Mouse (Mus musculus) forebrain, embryonic 12.5 days (tissue): ENCODE results near the gene Asb14. TPM values are rescaled to one million over a fixed set of nuclear protein-coding genes. Genes with fewer than 3 reads are reported as not detected.

Experiments
- ATAC-seq: fragments of 200-750 bp; cut with Nextera tagmentation; 2 replicates; pipeline ENCODE4 v1.8.0; 2017; ENCODE audit warnings: moderate TSS enrichment; ENCODE audit not compliant: low FRiP score
- H3K27ac ChIP-seq: fragments of 300-500 bp; sonication (generic); 2 replicates; pipeline ENCODE4 v1.5.1; 2016; ENCODE audit warnings: mild to moderate bottlenecking
- H3K27me3 ChIP-seq: fragments of 300-500 bp; sonication (generic); 2 replicates; pipeline ENCODE4 v1.6.1; 2016; ENCODE audit warnings: mild to moderate bottlenecking
- H3K36me3 ChIP-seq: fragments of 300-500 bp; sonication (generic); replicated peaks from 2 replicates; pipeline ENCODE4 v1.6.1; 2016; ENCODE audit warnings: mild to moderate bottlenecking
- H3K4me1 ChIP-seq: fragments of 300-500 bp; sonication (generic); 2 replicates; pipeline ENCODE4 v1.6.1; 2016
- H3K4me2 ChIP-seq: fragments of 300-500 bp; sonication (generic); 2 replicates; pipeline ENCODE4 v1.6.1; 2016; ENCODE audit warnings: mild to moderate bottlenecking, moderate library complexity
- H3K4me3 ChIP-seq: fragments of 300-500 bp; sonication (generic); replicated peaks from 2 replicates; pipeline ENCODE4 v1.5.1; 2016; ENCODE audit warnings: mild to moderate bottlenecking
- H3K9ac ChIP-seq: fragments of 300-500 bp; sonication (generic); 2 replicates; pipeline ENCODE4 v1.6.1; 2016; ENCODE audit warnings: mild to moderate bottlenecking
- H3K9me3 ChIP-seq: fragments of 300-500 bp; sonication (generic); 2 replicates; pipeline ENCODE4 v1.6.1; 2016
- WGBS: fragments of 180-500 bp; shearing (Covaris S2); methylation state at CpG from one replicate; pipeline ENCODE4 v1.1.7; 2016; 5-methylcytosine and 5-hydroxymethylcytosine counted together
- polyA plus RNA-seq: library from polyadenylated mRNA; unstranded; fragments of >200 nt; fragmentation: Nextera tagmentation; extraction: Ambion mirVana; gene quantifications from 2 replicates; pipeline ENCODE4 v1.2.1, GENCODE M21; 2016

Asb14 gene
- polyA plus RNA-seq = 0.14 and 0.22 TPM in 2 replicates

- H3K27me3 ChIP-seq = no peaks in the 10 kb centered on the region
- H3K4me2 ChIP-seq = no peak within 1 kb of the TSS
- no peak within 1 kb of the TSS for H3K27ac ChIP-seq
- H3K36me3 ChIP-seq = no peaks in the 10 kb centered on the region
- H3K4me3 ChIP-seq = no peak within 1 kb of the TSS
- no peaks in the 10 kb centered on the region for H3K4me1 ChIP-seq
- WGBS = 92% methylated on average over 4 of the region's 4 CpGs
- no peak for ATAC-seq
- H3K9me3 ChIP-seq = no peaks in the 10 kb centered on the region
- H3K9ac ChIP-seq = no peak within 1 kb of the TSS
Observed at GRCm38 (mm10) chr14:26894392-26894791, at the start of gene Asb14. Asb14 (plus strand) TSS chr14:26894557.

GRCm38 (mm10) chr14:26853053-26853452 lies 41.3 kb upstream of the Asb14 start:
- ATAC-seq = no peak
- H3K9me3 ChIP-seq = 0 out of 2 replicates have a peak, but pooled peaks cover 3% of the 10 kb centered on the region
- H3K9ac ChIP-seq = no peak overlapping the region
- no peak overlapping the region for H3K27ac ChIP-seq
- WGBS = 85% methylated on average over 8 of the region's 8 CpGs
- no peak overlapping the region for H3K4me2 ChIP-seq
- no peaks in the 10 kb centered on the region for H3K36me3 ChIP-seq
- H3K4me1 ChIP-seq = no peaks in the 10 kb centered on the region
- H3K4me3 ChIP-seq = no peak overlapping the region
- H3K27me3 ChIP-seq = no peaks in the 10 kb centered on the region

DNA sequence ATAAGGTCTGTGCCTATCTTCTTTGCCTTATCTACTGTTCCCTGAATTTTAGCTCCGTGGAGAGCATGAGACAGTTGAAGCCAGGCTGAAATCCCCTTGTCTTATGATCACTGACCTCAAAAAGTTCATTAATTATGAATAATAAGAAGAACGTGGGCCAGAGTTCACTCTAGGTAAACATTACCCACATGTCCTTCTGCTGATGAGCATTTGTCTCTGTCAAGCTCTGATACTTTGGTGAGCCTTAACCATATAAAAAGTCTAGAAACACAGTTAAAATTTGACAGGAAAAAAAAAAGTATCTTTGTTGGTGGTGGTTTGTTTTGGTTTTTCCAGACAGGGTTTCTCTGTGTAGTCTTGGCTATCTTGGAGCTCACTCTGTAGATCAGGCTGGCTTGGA lies 40.3 kb upstream of the Asb14 start:
- Histone ChIP-seq H3K4me1 (no peaks in the 10 kb centered on the region), H3K27ac (no peak overlapping the region), H3K36me3 (no peaks in the 10 kb centered on the region), H3K9ac (no peak overlapping the region), H3K4me2 (no peak overlapping the region), H3K27me3 (no peaks in the 10 kb centered on the region), H3K9me3 (0 out of 2 replicates have a peak, but pooled peaks cover 3% of the 10 kb centered on the region), H3K4me3 (no peak overlapping the region)
- ATAC-seq = no peak
- WGBS = 77% methylated on average over 2 of the region's 2 CpGs

GRCm38 (mm10) chr14:26858364-26858763 lies 36.0 kb upstream of the Asb14 start:
- Histone ChIP-seq H3K4me1 (no peaks in the 10 kb centered on the region), H3K27me3 (no peaks in the 10 kb centered on the region), H3K36me3 (no peaks in the 10 kb centered on the region), H3K4me3 (no peak overlapping the region), H3K4me2 (no peak overlapping the region), H3K9ac (no peak overlapping the region), H3K27ac (no peak overlapping the region), H3K9me3 (no peaks in the 10 kb centered on the region)
- no peak for ATAC-seq
- WGBS = 74% methylated on average over 2 of the region's 2 CpGs

GRCm38 (mm10) chr14:26859024-26859423 lies 35.3 kb upstream of the Asb14 start:
- Histone ChIP-seq H3K4me2 (no peak overlapping the region), H3K36me3 (no peaks in the 10 kb centered on the region), H3K27me3 (no peaks in the 10 kb centered on the region), H3K9me3 (no peaks in the 10 kb centered on the region), H3K4me3 (no peak overlapping the region), H3K27ac (no peak overlapping the region), H3K4me1 (no peaks in the 10 kb centered on the region), H3K9ac (no peak overlapping the region)
- no peak for ATAC-seq
- 90% methylated on average over 3 of the region's 3 CpGs for WGBS

GRCm38 (mm10) chr14:26867356-26867755 lies 27.0 kb upstream of the Asb14 start:
- no peak for ATAC-seq
- no peaks in the 10 kb centered on the region for H3K36me3 ChIP-seq
- no peak overlapping the region for H3K4me3 ChIP-seq
- no peak overlapping the region for H3K9ac ChIP-seq
- H3K27ac ChIP-seq = no peak overlapping the region
- H3K4me2 ChIP-seq = no peak overlapping the region
- H3K9me3 ChIP-seq = no peaks in the 10 kb centered on the region
- no peaks in the 10 kb centered on the region for H3K4me1 ChIP-seq
- no peaks in the 10 kb centered on the region for H3K27me3 ChIP-seq
- WGBS = 71% methylated on average over 9 of the region's 9 CpGs

DNA sequence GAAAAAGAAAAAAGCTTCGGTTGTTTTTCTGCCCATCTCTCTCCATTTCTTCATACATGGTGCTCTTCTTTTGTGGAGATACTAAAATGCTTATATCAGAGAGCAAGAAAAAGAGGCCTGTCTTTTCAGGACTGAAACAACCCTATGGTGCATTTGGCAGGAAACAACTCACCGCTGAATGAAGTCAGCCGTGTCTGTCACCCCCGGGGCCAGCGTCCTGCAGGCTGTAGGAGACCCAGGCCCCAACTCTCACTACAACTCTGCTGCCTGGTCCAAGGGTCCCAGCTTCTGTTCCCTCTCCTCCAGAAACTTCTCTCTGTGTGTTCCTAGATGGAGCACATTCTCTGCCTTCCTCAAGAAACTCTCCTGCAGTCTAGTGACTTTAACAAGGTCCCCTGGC lies 26.1 kb upstream of the Asb14 start:
- Histone ChIP-seq H3K27ac (no peak overlapping the region), H3K27me3 (no peaks in the 10 kb centered on the region), H3K9me3 (no peaks in the 10 kb centered on the region), H3K4me2 (no peak overlapping the region), H3K4me3 (no peak overlapping the region), H3K9ac (no peak overlapping the region), H3K4me1 (no peaks in the 10 kb centered on the region), H3K36me3 (no peaks in the 10 kb centered on the region)
- WGBS = 93% methylated on average over 5 of the region's 5 CpGs
- ATAC-seq = no peak

DNA sequence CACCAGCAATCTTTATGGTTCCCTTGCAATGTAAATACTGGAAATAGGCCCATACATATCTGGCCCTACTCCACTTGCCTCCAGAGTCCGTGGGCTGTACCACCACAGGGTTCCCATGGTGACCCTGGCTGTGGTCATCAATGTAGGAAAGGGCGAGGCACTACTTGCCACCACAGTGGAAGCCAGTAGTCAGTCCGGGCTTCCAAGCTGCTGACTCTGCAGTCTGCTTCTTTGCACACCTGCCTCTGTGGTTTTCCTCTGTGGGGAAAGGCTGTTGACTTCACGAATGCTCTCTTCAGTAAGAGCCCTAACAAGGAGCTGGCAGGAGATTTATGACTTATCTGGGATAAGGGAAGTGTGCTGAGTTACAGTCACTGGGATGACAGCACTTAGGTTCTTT lies 15.6 kb upstream of the Asb14 start:
- Histone ChIP-seq H3K9me3 (no peaks in the 10 kb centered on the region), H3K36me3 (no peaks in the 10 kb centered on the region), H3K4me1 (no peaks in the 10 kb centered on the region), H3K27ac (no peak overlapping the region), H3K4me3 (no peak overlapping the region), H3K9ac (no peak overlapping the region), H3K27me3 (no peaks in the 10 kb centered on the region), H3K4me2 (no peak overlapping the region)
- ATAC-seq = no peak
- 82% methylated on average over 4 of the region's 4 CpGs for whole genome bisulfite sequencing

GRCm38 (mm10) chr14:26879976-26880375 lies 14.4 kb upstream of the Asb14 start:
- Histone ChIP-seq H3K4me3 (no peak overlapping the region), H3K9me3 (no peaks in the 10 kb centered on the region), H3K4me1 (no peaks in the 10 kb centered on the region), H3K4me2 (no peak overlapping the region), H3K36me3 (no peaks in the 10 kb centered on the region), H3K9ac (no peak overlapping the region), H3K27ac (no peak overlapping the region), H3K27me3 (no peaks in the 10 kb centered on the region)
- ATAC-seq = no peak
- WGBS = 81% methylated on average over 2 of the region's 2 CpGs

- no peak overlapping the region for H3K4me3 ChIP-seq
- ATAC-seq = no peak
- H3K4me1 ChIP-seq = no peaks in the 10 kb centered on the region
- no peak overlapping the region for H3K27ac ChIP-seq
- H3K27me3 ChIP-seq = no peaks in the 10 kb centered on the region
- H3K9me3 ChIP-seq = no peaks in the 10 kb centered on the region
- no peak overlapping the region for H3K9ac ChIP-seq
- H3K36me3 ChIP-seq = no peaks in the 10 kb centered on the region
- H3K4me2 ChIP-seq = no peak overlapping the region
- whole genome bisulfite sequencing = 83% methylated on average over 5 of the region's 5 CpGs
Observed at GRCm38 (mm10) chr14:26881700-26882099, 12.7 kb upstream of the Asb14 start.

DNA sequence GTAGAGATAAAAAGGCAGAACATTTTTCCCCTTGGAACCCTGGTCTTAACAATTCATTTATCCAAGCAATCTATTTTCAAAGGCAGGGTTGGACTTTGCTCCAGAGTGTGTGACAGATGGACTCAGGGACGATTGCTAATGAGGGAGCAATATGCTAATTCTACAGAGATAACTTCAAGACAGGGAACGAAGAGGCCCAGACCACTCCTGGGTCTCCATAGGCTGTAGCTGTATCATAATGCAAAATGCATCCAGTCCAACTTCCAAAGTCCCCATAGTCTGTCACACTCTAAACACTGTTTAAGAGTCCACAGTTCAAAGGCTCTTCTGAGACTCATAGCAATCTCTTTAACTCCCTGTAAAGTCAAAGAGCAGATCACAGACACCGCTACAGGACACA lies 7.1 kb upstream of the Asb14 start:
- no peaks in the 10 kb centered on the region for H3K9me3 ChIP-seq
- H3K4me2 ChIP-seq = no peak overlapping the region
- H3K9ac ChIP-seq = no peak overlapping the region
- H3K27me3 ChIP-seq = no peaks in the 10 kb centered on the region
- 60% methylated on average over 3 of the region's 3 CpGs for WGBS
- no peak overlapping the region for H3K4me3 ChIP-seq
- no peak for ATAC-seq
- no peaks in the 10 kb centered on the region; the same call in 1 of the 2 replicates for H3K4me1 ChIP-seq
- no peaks in the 10 kb centered on the region for H3K36me3 ChIP-seq
- no peak overlapping the region for H3K27ac ChIP-seq

DNA sequence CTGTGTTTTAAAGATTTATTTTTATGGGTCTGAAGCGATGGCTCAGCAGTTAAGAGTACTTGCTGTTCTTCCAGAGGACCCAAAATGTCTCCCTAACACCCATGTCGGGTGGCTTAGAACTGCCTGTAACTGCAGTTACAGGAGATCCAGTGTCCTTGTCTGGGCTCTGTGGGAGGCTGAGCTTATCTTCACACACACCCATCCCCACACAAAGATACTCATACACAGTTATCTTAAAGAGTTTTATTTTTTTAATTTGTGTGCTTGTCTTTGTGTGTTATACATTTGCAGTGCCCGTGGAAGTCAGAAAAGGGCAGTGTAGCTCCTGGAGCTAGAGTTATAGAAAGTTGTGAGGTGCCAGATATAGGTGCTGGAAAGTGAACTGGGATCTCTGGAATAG lies 3.6 kb upstream of the Asb14 start:
- Histone ChIP-seq H3K4me3 (no peak overlapping the region), H3K36me3 (no peaks in the 10 kb centered on the region), H3K9ac (no peak overlapping the region), H3K27me3 (no peaks in the 10 kb centered on the region), H3K27ac (no peak overlapping the region), H3K9me3 (no peaks in the 10 kb centered on the region), H3K4me2 (no peak overlapping the region), H3K4me1 (no peaks in the 10 kb centered on the region; the same call in 1 of the 2 replicates)
- no peak for ATAC-seq
- 94% methylated on average over 3 of the region's 3 CpGs for WGBS

DNA sequence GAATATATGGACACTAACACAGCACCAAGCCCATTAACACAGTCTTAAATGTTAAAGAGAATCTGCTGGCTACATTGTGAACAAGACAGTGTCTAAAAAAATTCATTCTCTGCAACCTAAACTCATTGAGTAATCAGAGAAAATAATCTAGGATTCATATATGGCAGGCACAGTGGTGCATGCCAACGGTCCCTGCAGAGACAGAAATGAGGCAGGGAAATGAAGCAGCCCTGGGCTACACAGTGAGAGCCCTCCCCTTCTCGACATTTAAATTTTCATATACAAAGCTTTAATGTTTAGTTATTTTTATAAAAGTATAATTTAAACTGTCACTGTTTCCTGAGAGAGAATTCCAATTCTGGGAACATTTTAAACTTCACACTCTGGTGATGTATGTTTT lies 5.1 kb downstream of the Asb14 start:
- Histone ChIP-seq H3K27me3 (no peaks in the 10 kb centered on the region), H3K9me3 (no peaks in the 10 kb centered on the region), H3K9ac (no peak overlapping the region), H3K27ac (no peak overlapping the region), H3K4me2 (no peak overlapping the region), H3K4me3 (no peak overlapping the region), H3K4me1 (no peaks in the 10 kb centered on the region), H3K36me3 (no peaks in the 10 kb centered on the region)
- 83% methylated on average over 2 of the region's 2 CpGs for WGBS
- ATAC-seq = no peak

- H3K4me3 ChIP-seq = no peak overlapping the region
- no peaks in the 10 kb centered on the region for H3K36me3 ChIP-seq
- H3K9ac ChIP-seq = no peak overlapping the region
- no peaks in the 10 kb centered on the region for H3K9me3 ChIP-seq
- no peaks in the 10 kb centered on the region for H3K27me3 ChIP-seq
- no peak for ATAC-seq
- no peak overlapping the region for H3K27ac ChIP-seq
- no peak overlapping the region for H3K4me2 ChIP-seq
- WGBS = 87% methylated on average over 12 of the region's 12 CpGs
- H3K4me1 ChIP-seq = no peaks in the 10 kb centered on the region
Observed at GRCm38 (mm10) chr14:26900893-26901292, 6.5 kb downstream of the Asb14 start.
